Mouse (Mus musculus) Patski (cell line): ENCODE data around the gene Il17d. TPM values are rescaled to one million over a fixed set of nuclear protein-coding genes. Genes with fewer than 3 reads are reported as not detected.

Experiments used
- ATAC-seq: fragments of 100-300 bp; one replicate; pipeline ENCODE4 v1.8.0; 2021
- CTCF ChIA-PET: fragments of 350-600 bp; sonication (Branson Sonifier 250); formaldehyde crosslinking; loops from one replicate; lab custom pipeline; 2022; ENCODE audit warnings: inconsistent platforms; lab: Charles Lee
- POLR2A ChIA-PET: fragments of 350-600 bp; sonication (Branson Sonifier 250); formaldehyde crosslinking; loops from one replicate; lab custom pipeline; 2022; ENCODE audit warnings: antibody characterized with exemption, inconsistent platforms; lab: Charles Lee
- DNase-seq: peaks from one replicate; pipeline ENCODE4 v3.0.0-alpha.2; 2011; ENCODE audit warnings: low read depth, low spot score
- H3K27me3 ChIP-seq: fragments of 371-371 bp; one replicate; pipeline ENCODE4 v1.5.1; 2021
- CTCF ChIP-seq: fragments of 100-300 bp; IDR thresholded peaks from one replicate; pipeline ENCODE4 v1.5.1; 2021
- in situ Hi-C: fragments of 300-500 bp; cut with MboI; formaldehyde crosslinking; loops from 3 replicates; pipeline ENCODE4 v1.11.1; 2018; ENCODE audit warnings: low pct_unique_long_range_greater_than_20kb, mixed read lengths
- polyA plus RNA-seq: library from polyadenylated mRNA; unstranded; gene quantifications from one replicate; pipeline ENCODE4 v1.2.3, GENCODE M21; 2021

Il17d gene
- polyA plus RNA-seq, 1 experiment from 2014 or later: 1.1 TPM

DNA sequence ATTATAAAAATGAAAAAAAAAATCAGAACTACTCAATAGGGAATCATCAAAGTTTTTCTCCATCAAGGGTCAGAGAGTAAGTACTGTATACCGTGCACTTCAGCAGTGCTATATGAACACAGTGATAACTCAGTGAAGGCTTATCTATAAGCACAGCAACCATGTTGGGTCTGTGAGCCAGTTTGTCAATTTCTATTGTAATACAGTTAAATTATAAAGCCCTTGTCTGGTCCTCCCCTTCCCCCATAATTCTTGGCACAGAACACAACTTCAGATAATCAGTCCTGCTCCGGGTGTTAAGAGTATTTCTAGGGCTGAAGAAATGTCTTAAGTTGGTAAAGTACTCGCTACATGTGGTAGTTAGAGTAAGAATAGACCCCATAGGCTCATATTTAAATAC is 67.3 kb downstream of the Il17d start:
- in situ Hi-C loops: no loop called here
- CTCF ChIA-PET: no interaction called here

More for the DNA sequence above, 67.3 kb downstream of the Il17d start:
- POLR2A ChIA-PET: no interaction called here
- no peaks in the 10 kb centered on the region for H3K27me3 ChIP-seq
- no peak for TF ChIP-seq CTCF
- DNase-seq (no peak), ATAC-seq (no peak)

Other genes starting within 250 kb of the Il17d start
- gene Cryl1, start 126.2 kb upstream of the Il17d start, polyA plus RNA-seq: 5.9 TPM
- 21.4 TPM for gene Ift88, start 100.7 kb upstream of the Il17d start, polyA plus RNA-seq
- gene Eef1akmt1, start 46.8 kb downstream of the Il17d start, polyA plus RNA-seq: 28.1 TPM
- gene Xpo4, start 140.7 kb downstream of the Il17d start, polyA plus RNA-seq: 11.9 TPM
- gene Gm49361, start 221.3 kb downstream of the Il17d start, polyA plus RNA-seq: not detected
- gene Lats2, start 233.6 kb downstream of the Il17d start, polyA plus RNA-seq: 40.6 TPM